Mouse (Mus musculus): ENCODE data around the gene Vwa8.

- TF ChIP-seq POLR2A (IDR thresholded peaks at IDR 0.05; ENCODE audit: borderline replicate concordance, extremely low read depth, insufficient read depth, insufficient read length, poor library complexity, severe bottlenecking) (no peak), CTCF (IDR thresholded peaks at IDR 0.05; ENCODE audit: borderline replicate concordance, extremely low read depth, insufficient read depth, insufficient read length) (no peak)
These were observed 307.9 kb downstream of the Vwa8 start for GRCm38 (mm10) chr14:79156526-79157411.

Data from brain, embryonic 14.5 days (tissue).